Mouse (Mus musculus): ENCODE measurements around the gene Gm10985. TPM values are rescaled to one million over a fixed set of nuclear protein-coding genes. Genes with fewer than 3 reads are reported as not detected.

Gm10985 gene
- polyA plus RNA-seq, 1 experiment from 2014 or later = not detected

GRCm38 (mm10) chr3:53869263-53869662 is 24.4 kb downstream of the Gm10985 start:
- DNase-seq (no peak), ATAC-seq (no peak)
- 31% methylated on average over 1 of the region's 1 CpGs for WGBS (ENCODE audit: insufficient replicate concordance)
- H3K27ac ChIP-seq (ENCODE audit: low read depth) = no peak overlapping the region
- no peaks in the 10 kb centered on the region for H3K36me3 ChIP-seq (replicated peaks; ENCODE audit: insufficient read depth, low read length)
- H3K4me1 ChIP-seq (ENCODE audit: insufficient read depth) = 0 out of 2 replicates have a peak, but pooled peaks cover 2% of the 10 kb centered on the region
- no peak overlapping the region for H3K4me3 ChIP-seq (ENCODE audit: low read depth, low read length)
- H3K4me2 ChIP-seq (ENCODE audit: low read depth, low read length) = no peak overlapping the region
- H3K9ac ChIP-seq (replicated peaks) = no peak overlapping the region
- H3K9me3 ChIP-seq (ENCODE audit: low read length) = no peaks in the 10 kb centered on the region
- TF ChIP-seq CTCF (IDR thresholded peaks at IDR 0.05; ENCODE audit: low read depth) = no peak
- no peak for TF ChIP-seq EP300 (IDR thresholded peaks at IDR 0.05; ENCODE audit: low read depth)
- H3K27me3 ChIP-seq (ENCODE audit: insufficient read depth, low read length) = no peaks in the 10 kb centered on the region

GRCm38 (mm10) chr3:53870482-53870881 is 25.6 kb downstream of the Gm10985 start:
- Histone ChIP-seq H3K9me3 (ENCODE audit: low read length) (no peaks in the 10 kb centered on the region), H3K4me3 (ENCODE audit: low read depth, low read length) (no peak overlapping the region), H3K27ac (ENCODE audit: low read depth) (no peak overlapping the region), H3K27me3 (ENCODE audit: insufficient read depth, low read length) (no peaks in the 10 kb centered on the region), H3K4me1 (ENCODE audit: insufficient read depth) (no peaks in the 10 kb centered on the region), H3K36me3 (replicated peaks; ENCODE audit: insufficient read depth, low read length) (no peaks in the 10 kb centered on the region), H3K9ac (replicated peaks) (no peak overlapping the region), H3K4me2 (ENCODE audit: low read depth, low read length) (no peak overlapping the region)
- ATAC-seq = no peak
- DNase-seq = no peak
- WGBS (ENCODE audit: insufficient replicate concordance) = 64% methylated on average over 6 of the region's 6 CpGs
- TF ChIP-seq EP300 (IDR thresholded peaks at IDR 0.05; ENCODE audit: low read depth) (no peak), CTCF (IDR thresholded peaks at IDR 0.05; ENCODE audit: low read depth) (no peak)

GRCm38 (mm10) chr3:53871596-53871995 is 26.7 kb downstream of the Gm10985 start:
- ATAC-seq (no peak), DNase-seq (no peak)
- Histone ChIP-seq H3K4me1 (ENCODE audit: insufficient read depth) (no peaks in the 10 kb centered on the region), H3K9me3 (ENCODE audit: low read length) (no peaks in the 10 kb centered on the region), H3K4me2 (ENCODE audit: low read depth, low read length) (no peak overlapping the region), H3K9ac (replicated peaks) (no peak overlapping the region), H3K4me3 (ENCODE audit: low read depth, low read length) (no peak overlapping the region), H3K27me3 (ENCODE audit: insufficient read depth, low read length) (no peaks in the 10 kb centered on the region), H3K36me3 (replicated peaks; ENCODE audit: insufficient read depth, low read length) (no peaks in the 10 kb centered on the region), H3K27ac (ENCODE audit: low read depth) (no peak overlapping the region)
- WGBS (ENCODE audit: insufficient replicate concordance) = 87% methylated on average over 1 of the region's 1 CpGs
- no peak for TF ChIP-seq EP300 (IDR thresholded peaks at IDR 0.05; ENCODE audit: low read depth)
- TF ChIP-seq CTCF (IDR thresholded peaks at IDR 0.05; ENCODE audit: low read depth) = no peak

- no peaks in the 10 kb centered on the region for H3K27me3 ChIP-seq (ENCODE audit: insufficient read depth, low read length)
- no peaks in the 10 kb centered on the region for H3K4me1 ChIP-seq (ENCODE audit: insufficient read depth)
- WGBS (ENCODE audit: insufficient replicate concordance) = 81% methylated on average over 12 of the region's 12 CpGs
- no peaks in the 10 kb centered on the region for H3K36me3 ChIP-seq (replicated peaks; ENCODE audit: insufficient read depth, low read length)
- no peak overlapping the region for H3K9ac ChIP-seq (replicated peaks)
- no peak for TF ChIP-seq EP300 (IDR thresholded peaks at IDR 0.05; ENCODE audit: low read depth)
- no peak for TF ChIP-seq CTCF (IDR thresholded peaks at IDR 0.05; ENCODE audit: low read depth)
- no peak for DNase-seq
- no peaks in the 10 kb centered on the region for H3K9me3 ChIP-seq (ENCODE audit: low read length)
- H3K4me2 ChIP-seq (ENCODE audit: low read depth, low read length) = no peak overlapping the region
- H3K27ac ChIP-seq (ENCODE audit: low read depth) = no peak overlapping the region
- ATAC-seq = no peak
- H3K4me3 ChIP-seq (ENCODE audit: low read depth, low read length) = no peak overlapping the region
Observed at GRCm38 (mm10) chr3:53890619-53891540, 46.0 kb downstream of the Gm10985 start.

Other genes starting within 250 kb of the Gm10985 start
- gene Frem2, start 187.7 kb upstream of the Gm10985 start, polyA plus RNA-seq (2015; fragmentation: Nextera tagmentation; extraction: Ambion mirVana) = 0.05 and 0.06 TPM in 2 replicates
- gene Ufm1, start 18.7 kb downstream of the Gm10985 start, polyA plus RNA-seq (2015; fragmentation: Nextera tagmentation; extraction: Ambion mirVana) = 57.0 and 59.6 TPM in 2 replicates